Mouse (Mus musculus) C2C12 (cell line): ENCODE data around the gene 2310030G06Rik. TPM values are rescaled to one million over a fixed set of nuclear protein-coding genes. Genes with fewer than 3 reads are reported as not detected.
A peak's percentile ranks its signal among the peaks of the same experiment; 100 is the strongest.

ENCODE experiments used
- H3K27me3 ChIP-seq: one replicate; pipeline ENCODE4 v1.6.1; 2011; ENCODE audit not compliant: control insufficient read depth, insufficient read depth, insufficient read length
- H3K36me3 ChIP-seq: one replicate; pipeline ENCODE4 v1.6.1; 2011; ENCODE audit not compliant: control insufficient read depth, insufficient read depth
- H3K4me3 ChIP-seq: one replicate; pipeline ENCODE4 v1.5.1; 2011; ENCODE audit warnings: mild to moderate bottlenecking, control low read depth; ENCODE audit not compliant: poor library complexity, insufficient read depth, severe bottlenecking
- H3K79me2 ChIP-seq: one replicate; pipeline ENCODE4 v1.6.1; 2011; ENCODE audit not compliant: control insufficient read depth, insufficient read depth
- H3K79me3 ChIP-seq: one replicate; pipeline ENCODE4 v1.6.1; 2011; ENCODE audit warnings: low read depth, control low read depth
- H3ac ChIP-seq: one replicate; pipeline ENCODE3; 2011; ENCODE audit warnings: low read depth; ENCODE audit not compliant: control insufficient read depth, insufficient read length
- CEBPB ChIP-seq: IDR thresholded peaks from one replicate; pipeline ENCODE4 v1.6.1; 2011; ENCODE audit warnings: low read depth, mild to moderate bottlenecking, control low read depth, moderate library complexity
- CTCF ChIP-seq: IDR thresholded peaks from one replicate; pipeline ENCODE4 v1.5.1; 2011; ENCODE audit not compliant: control insufficient read depth, insufficient read depth, insufficient read length
- FOSL1 ChIP-seq: IDR thresholded peaks from one replicate; pipeline ENCODE4 v1.8.0; 2011; ENCODE audit warnings: mild to moderate bottlenecking, low read length; ENCODE audit not compliant: poor library complexity, insufficient read depth, severe bottlenecking
- MAX ChIP-seq: IDR thresholded peaks from one replicate; pipeline ENCODE4 v1.6.1; 2011; ENCODE audit warnings: mild to moderate bottlenecking, control low read depth
- MYOD1 ChIP-seq: IDR thresholded peaks from one replicate; pipeline ENCODE4 v1.6.1; 2011; ENCODE audit warnings: low read depth; ENCODE audit not compliant: control insufficient read depth, insufficient read length
- MYOG ChIP-seq: IDR thresholded peaks from one replicate; pipeline ENCODE4 v1.6.1; 2011; ENCODE audit not compliant: control insufficient read depth, insufficient read length; ENCODE audit errors: extremely low read depth
- USF1 ChIP-seq: IDR thresholded peaks from one replicate; pipeline ENCODE4 v1.6.1; 2011; ENCODE audit warnings: low read depth, mild to moderate bottlenecking, control low read depth, moderate library complexity
- polyA plus RNA-seq: library from polyadenylated mRNA; unstranded; fragments of >200 nt; fragmentation: generic; extraction: Trizol; gene quantifications from one replicate; pipeline ENCODE4 v1.2.1, GENCODE M21; 2012; ENCODE audit warnings: missing spikeins

2310030G06Rik gene
- polyA plus RNA-seq, 1 experiment = 1.3 TPM

DNA sequence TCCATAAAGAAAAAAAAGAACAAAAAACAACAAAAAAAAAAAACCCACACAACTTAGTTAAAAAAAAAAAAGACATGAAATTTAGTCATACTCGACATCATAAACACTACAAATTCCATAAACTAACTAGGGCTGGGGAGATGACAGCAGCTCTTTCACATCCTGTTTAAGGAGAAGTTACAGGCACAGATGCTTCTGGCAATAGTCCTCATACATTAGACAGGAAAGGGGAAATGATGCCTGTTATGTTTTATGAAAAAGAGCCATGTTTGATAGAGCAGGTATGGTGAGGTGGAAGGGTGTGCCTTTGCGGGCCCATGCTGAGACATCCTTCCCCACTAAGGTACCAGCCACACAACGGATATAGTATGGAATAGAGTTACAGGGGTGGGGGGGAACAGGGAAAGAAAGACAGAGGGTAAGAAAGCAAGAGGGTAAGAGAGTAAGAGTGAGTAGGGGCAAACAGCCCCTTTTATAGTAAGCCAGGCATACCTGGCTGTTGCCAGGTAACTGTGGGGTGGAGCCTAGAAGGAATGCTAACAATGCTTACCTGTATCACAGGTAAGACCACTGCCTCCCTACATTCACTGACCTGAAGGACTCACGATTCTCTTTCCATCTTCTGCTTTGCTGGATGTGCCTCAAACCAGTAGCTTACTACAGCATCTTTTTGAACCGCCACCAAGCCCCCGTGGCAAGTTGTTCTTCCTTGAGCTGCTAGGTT, 15.3 kb upstream of the 2310030G06Rik start:
- no peaks in the 10 kb centered on the region for H3K79me3 ChIP-seq
- TF ChIP-seq CEBPB = no peak
- no peak for TF ChIP-seq MAX
- no peak for TF ChIP-seq MYOD1
- TF ChIP-seq FOSL1 = no peak
- TF ChIP-seq CTCF = no peak
- TF ChIP-seq MYOG = no peak
- no peak for TF ChIP-seq USF1
- H3K4me3 ChIP-seq = no peak overlapping the region
- no peaks in the 10 kb centered on the region for H3K79me2 ChIP-seq
- H3K27me3 ChIP-seq = no peaks in the 10 kb centered on the region
- H3ac ChIP-seq = no peak overlapping the region
- no peaks in the 10 kb centered on the region for H3K36me3 ChIP-seq

DNA sequence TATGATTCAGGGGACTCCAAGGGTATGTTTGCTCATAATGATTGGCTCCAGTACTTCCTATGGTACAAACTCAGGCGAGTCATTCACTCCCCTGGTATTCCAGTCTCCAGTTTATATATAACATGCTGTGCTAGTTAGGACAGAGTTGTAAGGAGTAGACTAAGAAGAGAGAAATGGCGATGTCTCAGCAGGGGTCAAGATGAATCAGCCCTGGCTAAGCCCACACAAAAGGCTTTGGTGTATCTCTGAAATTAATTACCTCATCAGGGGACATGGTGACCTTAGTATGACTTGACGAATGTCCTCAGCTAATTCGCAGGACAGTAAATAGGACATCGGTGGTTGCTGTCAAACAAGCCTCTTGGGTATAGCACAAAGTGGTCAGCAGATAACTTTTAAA, 10.4 kb upstream of the 2310030G06Rik start:
- H3K36me3 ChIP-seq = no peaks in the 10 kb centered on the region
- H3K27me3 ChIP-seq = no peaks in the 10 kb centered on the region
- H3K79me2 ChIP-seq = no peaks in the 10 kb centered on the region

GRCm38 (mm10) chr9:50753947-50754346, 7.6 kb upstream of the 2310030G06Rik start:
- H3K27me3 ChIP-seq = no peaks in the 10 kb centered on the region
- no peak overlapping the region for H3ac ChIP-seq
- H3K79me2 ChIP-seq = no peaks in the 10 kb centered on the region
- H3K79me3 ChIP-seq = no peaks in the 10 kb centered on the region
- no peak overlapping the region for H3K4me3 ChIP-seq
- TF ChIP-seq MAX (no peak), CEBPB (no peak), FOSL1 (no peak), USF1 (no peak), MYOG (no peak), MYOD1 (no peak), CTCF (no peak)
- H3K36me3 ChIP-seq = no peaks in the 10 kb centered on the region

More for the DNA sequence above, 10.4 kb upstream of the 2310030G06Rik start:
- Histone ChIP-seq H3K79me3 (no peaks in the 10 kb centered on the region), H3ac (no peak overlapping the region), H3K4me3 (no peak overlapping the region)
- TF ChIP-seq FOSL1 (no peak), USF1 (no peak), MYOG (no peak), MAX (no peak), CEBPB (no peak), CTCF (no peak), MYOD1 (no peak)

- peak overlapping the region; percentile 31 for H3K4me3 ChIP-seq
- no peaks in the 10 kb centered on the region for H3K36me3 ChIP-seq
- H3K79me3 ChIP-seq = no peaks in the 10 kb centered on the region
- peak overlapping the region; percentile 36 for H3ac ChIP-seq
- H3K79me2 ChIP-seq = no peaks in the 10 kb centered on the region
- no peaks in the 10 kb centered on the region for H3K27me3 ChIP-seq
- TF ChIP-seq MYOD1 = peak; percentile 43
- TF ChIP-seq USF1 = no peak
- no peak for TF ChIP-seq MYOG
These were observed 6.7 kb upstream of the 2310030G06Rik start for GRCm38 (mm10) chr9:50752784-50753615.

- Histone ChIP-seq H3K36me3 (no peaks in the 10 kb centered on the region), H3K79me2 (no peaks in the 10 kb centered on the region), H3K79me3 (no peaks in the 10 kb centered on the region), H3K4me3 (peak within 1 kb of the TSS; percentile 31), H3ac (peak within 1 kb of the TSS; percentile 72), H3K27me3 (no peaks in the 10 kb centered on the region)
- TF ChIP-seq FOSL1 = no peak
- no peak for TF ChIP-seq MAX
- TF ChIP-seq MYOG = no peak
- TF ChIP-seq CEBPB = no peak
- TF ChIP-seq USF1 = no peak
- no peak for TF ChIP-seq CTCF
- TF ChIP-seq MYOD1 = no peak
These were observed 5.8 kb upstream of the 2310030G06Rik start, which contains the start of gene Hspb2 for GRCm38 (mm10) chr9:50752054-50752602. Gene Hspb2, minus strand, starts transcription at chr9:50752354.
